In the genomic region with DNA sequence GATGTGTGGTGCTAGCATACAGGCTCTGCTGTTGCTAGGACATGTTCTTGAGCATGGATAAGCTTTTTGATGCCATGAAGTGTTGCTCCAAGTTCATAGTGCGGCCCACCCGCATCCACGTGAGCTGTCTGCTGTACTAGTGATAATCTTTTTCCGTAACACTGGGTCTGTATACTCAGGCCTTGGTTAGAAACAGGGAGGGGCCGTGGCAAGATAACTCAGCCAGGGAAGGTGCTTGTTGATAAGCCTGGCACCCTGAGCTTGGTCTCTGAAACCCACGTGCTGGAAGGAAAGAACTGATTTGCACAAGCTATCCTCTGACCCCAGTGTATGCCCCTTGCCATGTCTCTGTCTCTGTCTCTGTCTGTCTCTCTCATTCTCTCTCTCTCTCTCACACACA, we compare ENCODE assay signal across 15 mouse cellular contexts. TPM values are rescaled to one million over a fixed set of nuclear protein-coding genes. Genes with fewer than 3 reads are reported as not detected.
DNase-seq lines count a peak whose midpoint lies in the region; ATAC-seq and TF ChIP-seq lines count a peak whose summit lies in the region.
"Had no signal": no experiment of that assay in that cellular context is flagged by ENCODE, and none has a peak within 500 bp of the region (broad histone marks: within the 10 kb centered on the region; RNA-seq: fewer than 3 reads in every experiment).

No protein-coding gene starts in this region.

- TF ChIP-seq POLR2A in MEL (IDR thresholded peaks at IDR 0.05; ENCODE audit: control insufficient read depth in 1 of 2, insufficient read depth in 1 of 2, low read depth in 1 of 2, low read length in 2 of 2, poor library complexity in 1 of 2) = no peak
- no peak for TF ChIP-seq POLR2A in lung, adult 2 months (IDR thresholded peaks at IDR 0.05; ENCODE audit: borderline replicate concordance, extremely low read depth, low read depth, low read length)

- H3K9ac ChIP-seq in MEL (ENCODE audit: control insufficient read depth, low read depth, low read length, poor library complexity, severe bottlenecking) = no peak overlapping the region
- no peak overlapping the region for H3K9ac ChIP-seq in heart, embryonic 15.5 days
- H3K9ac ChIP-seq in liver, embryonic 15.5 days = no peak overlapping the region
- H3K9ac ChIP-seq: neural tube, embryonic 12.5 days had no signal

- peaks cover 6 to 17% of the 10 kb centered on the region in 2 experiments for H3K4me1 ChIP-seq in MEL (ENCODE audit: control insufficient read depth in 1 of 2, insufficient read depth in 2 of 2, low read length in 2 of 2)
- peaks cover 27% of the 10 kb centered on the region for H3K4me1 ChIP-seq in heart, embryonic 15.5 days (replicated peaks)
- peaks cover 17% of the 10 kb centered on the region for H3K4me1 ChIP-seq in liver, embryonic 15.5 days (replicated peaks)
- no peaks in the 10 kb centered on the region; the same call in 1 of the 2 replicates for H3K4me1 ChIP-seq in lung, adult 2 months (ENCODE audit: control insufficient read depth, insufficient read depth, low read length)
- H3K4me1 ChIP-seq: neural tube, embryonic 12.5 days had no signal

- no peak for TF ChIP-seq RAD21 in MEL (IDR thresholded peaks at IDR 0.05; ENCODE audit: low read depth, low read length)

- peak; percentile 84 to 93 for TF ChIP-seq EP300 in MEL (IDR thresholded peaks at IDR 0.05; ENCODE audit: low read depth in 1 of 2, low read length in 2 of 2)

- H3K4me2 ChIP-seq in heart, embryonic 15.5 days = no peak overlapping the region
- H3K4me2 ChIP-seq in liver, embryonic 15.5 days = no peak overlapping the region
- H3K4me2 ChIP-seq: neural tube, embryonic 12.5 days had no signal

- H3K27ac ChIP-seq in MEL (ENCODE audit: control insufficient read depth, low read depth, low read length) = no peak overlapping the region
- peak overlapping the region; percentile 40 for H3K27ac ChIP-seq in heart, embryonic 15.5 days
- peak overlapping the region; percentile 24; the same call in 1 of the 2 replicates for H3K27ac ChIP-seq in liver, embryonic 15.5 days (replicated peaks)

- H3K9me3 ChIP-seq in MEL (replicated peaks; ENCODE audit: insufficient read depth, low read length) = no peaks in the 10 kb centered on the region
- no peaks in the 10 kb centered on the region for H3K9me3 ChIP-seq in heart, embryonic 15.5 days (replicated peaks)
- no peaks in the 10 kb centered on the region for H3K9me3 ChIP-seq in liver, embryonic 15.5 days (replicated peaks)
- H3K9me3 ChIP-seq: neural tube, embryonic 12.5 days had no signal

- 36% methylated on average over 6 of the region's 6 CpGs for WGBS in heart, embryonic 15.5 days
- 25% methylated on average over 6 of the region's 6 CpGs for WGBS in liver, embryonic 15.5 days (ENCODE audit: insufficient replicate concordance)
- WGBS in lung, adult 2 months = 73% methylated on average over 6 of the region's 6 CpGs

- no peaks in the 10 kb centered on the region for H3K27me3 ChIP-seq in MEL (ENCODE audit: control insufficient read depth in 1 of 2, insufficient read depth in 2 of 2, low read length in 2 of 2)
- no peaks in the 10 kb centered on the region for H3K27me3 ChIP-seq in heart, embryonic 15.5 days
- no peaks in the 10 kb centered on the region for H3K27me3 ChIP-seq in liver, embryonic 15.5 days
- H3K27me3 ChIP-seq: megakaryocyte, embryonic 14.5 days; neural tube, embryonic 12.5 days had no signal

- H3K79me2 ChIP-seq in MEL (ENCODE audit: control insufficient read depth, insufficient read depth, low read length, poor library complexity) = no peaks in the 10 kb centered on the region

- DNase-seq in heart, adult 18-20 months = peak; percentile 36 to 56
- DNase-seq in heart, adult 8-10 months (ENCODE audit: low spot score) = no peak
- DNase-seq in MEL (ENCODE audit: low read depth, low spot score) = peak; percentile 85
- no peak for DNase-seq in Muller cell, postnatal 12 days (ENCODE audit: inconsistent ontology term)
- DNase-seq in cerebellum, adult 11-12 months = no peak
- DNase-seq in lung, adult 2 months = no peak
- DNase-seq: cerebellum, adult 11 months; embryo, embryonic 11 days; gastrocnemius, postnatal 14 days; kidney, adult 11 months; layer of hippocampus, adult 9-11 months had no signal

- TF ChIP-seq CTCF in MEL (IDR thresholded peaks at IDR 0.05 in 2 of 3, conservative IDR thresholded peaks at IDR 0.05 in 1 of 3; ENCODE audit: control insufficient read depth in 1 of 3, insufficient read depth in 1 of 3, low read depth in 2 of 3, low read length in 3 of 3, poor library complexity in 1 of 3, severe bottlenecking in 1 of 3) = no peak
- no peak for TF ChIP-seq CTCF in lung, adult 2 months (IDR thresholded peaks at IDR 0.05; ENCODE audit: insufficient read depth, low read length)

- H3K36me3 ChIP-seq in MEL (ENCODE audit: control insufficient read depth in 1 of 2, insufficient read depth in 2 of 2, low read length in 2 of 2) = peaks cover 1 to 14% of the 10 kb centered on the region in 2 experiments; a peak in 3 of 4 replicates
- H3K36me3 ChIP-seq in heart, embryonic 15.5 days = peaks cover 6% of the 10 kb centered on the region; the same call in 1 of the 2 replicates
- H3K36me3 ChIP-seq in liver, embryonic 15.5 days (replicated peaks) = peaks cover 30% of the 10 kb centered on the region; the same call in 1 of the 2 replicates

- H3K4me3 ChIP-seq in MEL (ENCODE audit: control insufficient read depth in 1 of 2, insufficient read depth in 1 of 2, low read depth in 2 of 2, low read length in 2 of 2) = no peak overlapping the region
- no peak overlapping the region for H3K4me3 ChIP-seq in heart, embryonic 15.5 days
- H3K4me3 ChIP-seq in liver, embryonic 15.5 days (replicated peaks) = no peak overlapping the region
- no peak overlapping the region for H3K4me3 ChIP-seq in lung, adult 2 months (replicated peaks; ENCODE audit: extremely low read depth, low read depth, low read length)
- H3K4me3 ChIP-seq: megakaryocyte, embryonic 14.5 days; neural tube, embryonic 12.5 days had no signal

- 0 out of 2 replicates have a peak, but pooled peaks have one; percentile 29 for ATAC-seq in heart, embryonic 15.5 days (replicated peaks; ENCODE audit: insufficient number of reproducible peaks, insufficient read depth, low FRiP score, low read depth)
- ATAC-seq in liver, embryonic 15.5 days (ENCODE audit: insufficient read depth) = peak; percentile 90

TF ChIP-seq in MEL, 35 proteins besides CTCF, POLR2A, EP300 and RAD21:
- peak; percentile 91 for TF ChIP-seq TCF12 (IDR thresholded peaks at IDR 0.05; ENCODE audit: low read depth, low read length)
- peak; percentile 11; the same call in 1 of the 2 replicates for TF ChIP-seq MEF2A (IDR thresholded peaks at IDR 0.05; ENCODE audit: extremely low read depth, insufficient replicate concordance, low read depth, low read length, poor library complexity, severe bottlenecking)
- peak; percentile 88 for TF ChIP-seq TAL1 (IDR thresholded peaks at IDR 0.05; ENCODE audit: low read length)
- TF ChIP-seq CHD2 (IDR thresholded peaks at IDR 0.05; ENCODE audit: low read length) = no peak
- TF ChIP-seq USF2 (IDR thresholded peaks at IDR 0.05; ENCODE audit: borderline replicate concordance in 1 of 2, insufficient read depth in 1 of 2, low read depth in 1 of 2, low read length in 2 of 2) = 0 out of 4 replicates have a peak, but pooled peaks of 1 of the 2 experiments have one; percentile 33
- TF ChIP-seq UBTF (IDR thresholded peaks at IDR 0.05; ENCODE audit: borderline replicate concordance, insufficient read depth, low read depth, low read length) = no peak
- TF ChIP-seq MAX (IDR thresholded peaks at IDR 0.05; ENCODE audit: low read length) = peak; percentile 87
- peak; percentile 95 for TF ChIP-seq RCOR1 (IDR thresholded peaks at IDR 0.05; ENCODE audit: low read depth, low read length)
- TF ChIP-seq GATA1 (IDR thresholded peaks at IDR 0.05; ENCODE audit: low read depth, low read length) = peak; percentile 86
- TF ChIP-seq MXI1 (IDR thresholded peaks at IDR 0.05; ENCODE audit: low read depth, low read length) = peak; percentile 93
- no peak for TF ChIP-seq NRF1 (IDR thresholded peaks at IDR 0.05; ENCODE audit: insufficient read depth, low read depth, low read length, poor library complexity, severe bottlenecking)
- TF ChIP-seq USF1 (IDR thresholded peaks at IDR 0.05; ENCODE audit: low read depth, low read length) = peak; percentile 81
- TF ChIP-seq GABPA (IDR thresholded peaks at IDR 0.05; ENCODE audit: low read depth, low read length) = no peak
- no peak for TF ChIP-seq ELF1 (IDR thresholded peaks at IDR 0.05; ENCODE audit: low read depth, low read length)
- peak; percentile 81 for TF ChIP-seq ETS1 (IDR thresholded peaks at IDR 0.05; ENCODE audit: low read depth, low read length)
- no peak for TF ChIP-seq POLR2AphosphoS2 (IDR thresholded peaks at IDR 0.05; ENCODE audit: low read length)
- peak; percentile 99 for TF ChIP-seq BHLHE40 (IDR thresholded peaks at IDR 0.05; ENCODE audit: borderline replicate concordance, low read depth, low read length)
- TF ChIP-seq MYC (IDR thresholded peaks at IDR 0.05; ENCODE audit: low read depth, low read length) = peak; percentile 82
- peak; percentile 91 for TF ChIP-seq SIN3A (IDR thresholded peaks at IDR 0.05; ENCODE audit: low read length)

RNA-seq across cellular contexts. Expression of gene Popdc3, which starts 47.9 kb away (rescaled TPM):
- 10 to 100 TPM; 32.8 to 35.7 TPM for total RNA-seq in heart, adult 18-20 months (2021)
- total RNA-seq in heart, adult 8-10 months (2022) = 10 to 100 TPM; 25.5 to 40.5 (median 31.9) TPM
- not detected in 2 replicates for total RNA-seq in MEL (2012; rRNA removed)
- not detected for polyA plus RNA-seq in MEL (2012; ENCODE audit: insufficient read depth in 1 of 2, insufficient read length in 2 of 2, low read depth in 1 of 2, low replicate concordance in 2 of 2, missing spikeins in 1 of 2)
- 39.3 and 47.7 TPM in 2 replicates for polyA plus RNA-seq in heart, embryonic 15.5 days (2015; fragmentation: Nextera tagmentation; extraction: Ambion mirVana)
- polyA plus RNA-seq in liver, embryonic 15.5 days (2015; fragmentation: Nextera tagmentation; extraction: Ambion mirVana) = 0.07 and 0.13 TPM in 2 replicates
- 4.0 and 8.8 TPM in 2 replicates for polyA plus RNA-seq in lung, adult 2 months (2012; rRNA removed)

Comparison
In these comparisons a context has a peak if more than half of its experiments do, and no peak if none do; other contexts are left out.
1. DNase-seq: peak in heart, adult 18-20 months (2 of 2) and MEL (single experiment); none in heart, adult 8-10 months (single experiment), Muller cell, postnatal 12 days (single experiment), cerebellum, adult 11-12 months (single experiment) and lung, adult 2 months (single experiment).